Mouse (Mus musculus) stomach, embryonic 14.5 days (tissue): Measurements from ENCODE around the gene Klk5. TPM values are rescaled to one million over a fixed set of nuclear protein-coding genes. Genes with fewer than 3 reads are reported as not detected.

ENCODE experiments used
- ATAC-seq: fragments of 200-750 bp; cut with Nextera tagmentation; 2 replicates; pipeline ENCODE4 v1.8.0; 2017; ENCODE audit warnings: low read depth, moderate TSS enrichment; ENCODE audit not compliant: insufficient number of reproducible peaks, insufficient read depth, low FRiP score
- H3K27ac ChIP-seq: fragments of 300-500 bp; sonication (generic); 2 replicates; pipeline ENCODE4 v1.5.1; 2014; ENCODE audit warnings: mild to moderate bottlenecking, low read length, moderate library complexity, mixed read lengths
- H3K27me3 ChIP-seq: fragments of 300-500 bp; sonication (generic); 2 replicates; pipeline ENCODE4 v1.6.1; 2014; ENCODE audit warnings: low read length, control low read depth, mixed read lengths; ENCODE audit not compliant: control insufficient read depth, insufficient read depth
- H3K36me3 ChIP-seq: fragments of 300-500 bp; sonication (generic); 2 replicates; pipeline ENCODE4 v1.6.1; 2014; ENCODE audit warnings: mild to moderate bottlenecking, control low read depth, low read length, moderate library complexity, mixed read lengths; ENCODE audit not compliant: control insufficient read depth, insufficient read depth
- H3K4me1 ChIP-seq: fragments of 300-500 bp; sonication (generic); 2 replicates; pipeline ENCODE4 v1.6.1; 2014; ENCODE audit warnings: low read length, control low read depth, mixed read lengths; ENCODE audit not compliant: control insufficient read depth, insufficient read depth
- H3K4me2 ChIP-seq: fragments of 300-500 bp; sonication (generic); replicated peaks from 2 replicates; pipeline ENCODE4 v1.6.1; 2014; ENCODE audit warnings: low read depth, low read length, control low read depth
- H3K4me3 ChIP-seq: fragments of 300-500 bp; sonication (generic); 2 replicates; pipeline ENCODE4 v1.5.1; 2014; ENCODE audit warnings: low read depth, low read length, control low read depth
- H3K9ac ChIP-seq: fragments of 300-500 bp; sonication (generic); replicated peaks from 2 replicates; pipeline ENCODE4 v1.6.1; 2014; ENCODE audit warnings: low read depth, mild to moderate bottlenecking, control low read depth, low read length, moderate library complexity, mixed read lengths
- H3K9me3 ChIP-seq: fragments of 300-500 bp; sonication (generic); 2 replicates; pipeline ENCODE4 v1.6.1; 2016; ENCODE audit warnings: low read depth, low read length, control low read depth; ENCODE audit not compliant: control insufficient read depth
- WGBS: fragments of 180-500 bp; shearing (Covaris S2); extraction: QIAGEN DNeasy Blood & Tissue Kit; methylation state at CpG from one replicate; pipeline ENCODE4 v1.1.7; 2014; 5-methylcytosine and 5-hydroxymethylcytosine counted together
- polyA plus RNA-seq: library from polyadenylated mRNA; unstranded; fragments of >200 nt; fragmentation: Nextera tagmentation; extraction: Ambion mirVana; gene quantifications from 2 replicates; pipeline ENCODE4 v1.2.1, GENCODE M21; 2014

Gene Klk5
- polyA plus RNA-seq, 1 experiment from 2014 or later, result not detected

DNA sequence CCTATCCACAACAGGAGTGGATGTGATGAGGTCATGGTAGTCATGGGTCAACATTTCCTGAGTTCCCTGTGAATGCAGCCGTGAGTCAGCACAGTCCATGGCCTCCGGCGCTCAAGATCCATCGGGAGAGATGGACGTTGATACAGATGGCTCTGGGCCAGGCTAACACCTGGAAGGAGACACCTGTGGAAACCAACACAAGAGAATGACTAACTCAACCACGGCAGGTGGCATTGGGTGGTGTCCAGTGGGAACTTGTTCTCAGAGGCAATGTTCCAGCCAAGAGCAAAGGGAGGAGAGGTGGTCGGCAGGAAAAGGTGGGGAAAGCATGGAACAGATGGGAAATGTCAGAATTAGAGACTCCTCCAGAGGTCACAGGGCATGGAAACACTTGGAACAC is 20.2 kb upstream of the Klk5 start:
- ATAC-seq, result no peak
- H3K4me2 ChIP-seq, result no peak overlapping the region
- no peaks in the 10 kb centered on the region for H3K4me1 ChIP-seq
- no peaks in the 10 kb centered on the region for H3K9me3 ChIP-seq
- H3K4me3 ChIP-seq, result no peak overlapping the region
- H3K36me3 ChIP-seq, result no peaks in the 10 kb centered on the region
- H3K9ac ChIP-seq, result no peak overlapping the region
- no peak overlapping the region for H3K27ac ChIP-seq
- 79% methylated on average over 7 of the region's 7 CpGs for WGBS
- H3K27me3 ChIP-seq, result no peaks in the 10 kb centered on the region

DNA sequence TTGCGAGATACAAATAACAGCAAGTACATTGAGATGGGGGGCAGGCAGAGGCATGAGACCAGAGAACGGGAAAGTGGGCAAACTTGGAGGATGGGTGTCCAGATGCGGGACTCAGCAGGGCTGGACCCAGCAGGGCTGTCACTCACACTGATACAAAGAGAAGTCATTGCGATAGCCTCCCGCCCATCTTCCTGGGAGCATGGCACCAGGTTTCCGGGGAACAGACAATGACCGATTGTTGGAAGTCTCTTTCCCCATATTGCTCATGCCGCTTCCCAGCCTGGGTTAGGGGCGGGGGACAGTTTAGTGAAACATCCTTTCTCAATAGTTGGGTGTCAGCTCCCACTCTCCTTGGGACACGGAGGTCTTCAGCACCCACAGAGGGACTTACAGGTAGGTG is 17.6 kb upstream of the Klk5 start, which contains the start of gene Klk6:
Klk6 (plus strand) TSS at position 301 of the 400 bp plus-strand sequence.
- Histone ChIP-seq H3K9me3 (no peaks in the 10 kb centered on the region), H3K4me2 (no peak within 1 kb of the TSS), H3K27ac (no peak within 1 kb of the TSS), H3K36me3 (no peaks in the 10 kb centered on the region), H3K4me1 (no peaks in the 10 kb centered on the region), H3K4me3 (no peak within 1 kb of the TSS), H3K27me3 (no peaks in the 10 kb centered on the region), H3K9ac (no peak within 1 kb of the TSS)
- ATAC-seq, result no peak
- 72% methylated on average over 10 of the region's 10 CpGs for WGBS

DNA sequence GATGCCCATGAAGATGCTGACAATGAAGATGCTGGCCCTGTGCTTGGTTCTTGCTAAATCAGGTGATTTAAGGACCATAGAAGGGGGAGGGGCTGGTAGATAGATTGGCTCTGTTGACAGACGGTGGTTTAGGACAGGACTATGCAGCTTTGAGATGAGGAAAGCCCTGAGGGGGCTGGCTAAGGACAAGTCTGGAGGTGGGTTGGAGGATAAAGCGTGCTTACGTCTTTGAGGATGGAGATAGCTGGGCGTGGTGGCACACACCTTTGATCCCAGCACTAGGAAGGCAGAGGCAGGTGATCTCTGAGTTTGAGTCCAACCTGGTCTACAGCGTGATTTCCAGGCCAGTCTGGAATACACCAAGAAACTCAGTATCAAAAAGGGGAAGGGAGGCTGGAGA is 15.7 kb upstream of the Klk5 start:
- ATAC-seq, result no peak
- Histone ChIP-seq H3K27ac (no peak overlapping the region), H3K4me1 (no peaks in the 10 kb centered on the region), H3K27me3 (no peaks in the 10 kb centered on the region), H3K4me3 (no peak overlapping the region), H3K36me3 (no peaks in the 10 kb centered on the region), H3K4me2 (no peak overlapping the region), H3K9me3 (no peaks in the 10 kb centered on the region), H3K9ac (no peak overlapping the region)
- WGBS, result 80% methylated on average over 5 of the region's 5 CpGs

DNA sequence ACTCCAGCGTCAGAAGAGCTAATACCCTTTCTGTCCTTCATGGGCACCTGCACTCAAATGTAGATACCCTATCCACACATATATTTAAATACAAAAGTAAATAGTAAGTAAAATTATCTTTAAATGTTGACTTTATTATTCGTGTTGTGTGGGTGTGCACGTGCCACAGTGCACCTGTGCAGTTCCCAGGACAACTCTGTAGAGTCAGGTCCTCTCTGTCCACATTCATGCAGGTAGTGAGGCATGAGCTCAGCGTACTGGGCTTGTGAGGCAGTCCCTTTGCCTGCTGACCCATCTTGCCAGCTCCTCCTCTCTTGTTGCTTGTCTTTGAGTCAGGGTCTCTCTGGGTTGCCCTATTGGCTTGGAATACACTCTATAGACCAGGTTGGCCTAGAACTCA is 14.1 kb upstream of the Klk5 start:
- ATAC-seq, result no peak
- H3K27ac ChIP-seq, result no peak overlapping the region
- 72% methylated on average over 4 of the region's 4 CpGs for WGBS

DNA sequence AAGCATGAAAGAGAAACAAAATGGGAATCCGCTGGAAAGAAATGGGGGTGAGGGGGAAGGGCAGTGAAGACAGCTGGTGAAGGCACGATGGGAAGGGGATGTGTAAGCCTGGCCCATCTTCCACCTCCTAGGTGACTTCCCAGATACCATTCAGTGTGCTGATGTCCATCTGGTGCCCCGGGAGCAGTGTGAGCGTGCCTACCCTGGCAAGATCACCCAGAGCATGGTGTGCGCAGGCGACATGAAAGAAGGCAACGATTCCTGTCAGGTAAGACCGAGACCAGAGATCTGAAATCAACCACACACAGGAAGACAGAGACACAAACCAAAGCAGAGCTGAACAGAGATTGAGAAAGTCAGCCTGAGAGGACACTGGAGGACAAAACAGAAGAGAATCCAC is 12.8 kb upstream of the Klk5 start:
- 89% methylated on average over 8 of the region's 8 CpGs for WGBS
- Histone ChIP-seq H3K9me3 (no peaks in the 10 kb centered on the region), H3K36me3 (no peaks in the 10 kb centered on the region), H3K4me3 (no peak overlapping the region), H3K4me1 (no peaks in the 10 kb centered on the region), H3K4me2 (no peak overlapping the region), H3K27me3 (no peaks in the 10 kb centered on the region), H3K27ac (no peak overlapping the region), H3K9ac (no peak overlapping the region)
- no peak for ATAC-seq

More for the DNA sequence above, 14.1 kb upstream of the Klk5 start:
- Histone ChIP-seq H3K4me1 (no peaks in the 10 kb centered on the region), H3K9me3 (no peaks in the 10 kb centered on the region), H3K9ac (no peak overlapping the region), H3K36me3 (no peaks in the 10 kb centered on the region), H3K4me2 (no peak overlapping the region), H3K27me3 (no peaks in the 10 kb centered on the region), H3K4me3 (no peak overlapping the region)

DNA sequence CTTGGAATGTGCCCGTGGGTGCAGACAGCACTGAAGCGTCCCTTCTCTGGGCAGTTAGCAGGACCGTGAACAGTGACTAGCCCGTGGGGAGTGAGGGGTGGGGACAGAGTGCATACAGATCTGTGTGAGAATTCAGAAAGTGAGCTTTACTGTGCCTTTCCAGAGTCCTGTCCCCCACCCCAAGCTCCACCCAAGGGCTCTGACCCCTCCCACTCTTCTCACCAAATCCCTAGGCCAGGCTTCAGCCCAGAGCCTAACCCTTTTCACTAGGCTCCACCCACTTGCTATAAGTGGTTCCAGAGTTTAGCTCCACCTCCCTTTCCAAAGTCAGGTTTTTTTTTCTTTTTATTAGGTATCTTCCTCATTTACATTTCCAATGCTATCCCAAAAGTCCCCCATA is 2.0 kb downstream of the Klk5 start:
- Histone ChIP-seq H3K27ac (no peak overlapping the region), H3K4me1 (no peaks in the 10 kb centered on the region), H3K4me3 (no peak overlapping the region), H3K27me3 (no peaks in the 10 kb centered on the region), H3K9ac (no peak overlapping the region), H3K36me3 (no peaks in the 10 kb centered on the region), H3K9me3 (no peaks in the 10 kb centered on the region), H3K4me2 (no peak overlapping the region)
- no peak for ATAC-seq
- 89% methylated on average over 4 of the region's 4 CpGs for WGBS

DNA sequence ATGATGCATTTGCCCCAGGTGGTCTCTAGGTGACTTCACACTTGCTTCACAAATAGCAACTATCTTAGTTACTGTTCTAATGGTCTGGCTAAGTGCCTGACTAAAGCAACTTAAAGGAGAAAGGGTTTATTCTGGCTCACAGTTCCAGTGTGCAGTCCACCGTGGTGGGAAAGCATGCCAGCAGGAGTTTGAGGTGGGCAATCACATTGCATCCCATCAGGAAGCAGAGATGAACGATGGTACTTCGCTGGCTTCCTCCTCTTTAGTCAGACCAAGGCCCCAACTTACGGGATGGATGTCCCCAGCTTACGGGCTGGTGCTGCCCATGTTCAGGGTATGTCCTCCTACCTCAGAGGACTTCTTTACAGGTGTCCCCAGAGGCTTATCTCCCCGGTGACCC is 9.8 kb downstream of the Klk5 start:
- H3K4me1 ChIP-seq, result no peaks in the 10 kb centered on the region
- no peak overlapping the region for H3K27ac ChIP-seq
- no peaks in the 10 kb centered on the region for H3K27me3 ChIP-seq
- H3K36me3 ChIP-seq, result no peaks in the 10 kb centered on the region
- H3K9me3 ChIP-seq, result no peaks in the 10 kb centered on the region
- no peak overlapping the region for H3K4me3 ChIP-seq
- ATAC-seq, result no peak
- H3K9ac ChIP-seq, result no peak overlapping the region
- H3K4me2 ChIP-seq, result no peak overlapping the region
- WGBS, result 94% methylated on average over 6 of the region's 6 CpGs

DNA sequence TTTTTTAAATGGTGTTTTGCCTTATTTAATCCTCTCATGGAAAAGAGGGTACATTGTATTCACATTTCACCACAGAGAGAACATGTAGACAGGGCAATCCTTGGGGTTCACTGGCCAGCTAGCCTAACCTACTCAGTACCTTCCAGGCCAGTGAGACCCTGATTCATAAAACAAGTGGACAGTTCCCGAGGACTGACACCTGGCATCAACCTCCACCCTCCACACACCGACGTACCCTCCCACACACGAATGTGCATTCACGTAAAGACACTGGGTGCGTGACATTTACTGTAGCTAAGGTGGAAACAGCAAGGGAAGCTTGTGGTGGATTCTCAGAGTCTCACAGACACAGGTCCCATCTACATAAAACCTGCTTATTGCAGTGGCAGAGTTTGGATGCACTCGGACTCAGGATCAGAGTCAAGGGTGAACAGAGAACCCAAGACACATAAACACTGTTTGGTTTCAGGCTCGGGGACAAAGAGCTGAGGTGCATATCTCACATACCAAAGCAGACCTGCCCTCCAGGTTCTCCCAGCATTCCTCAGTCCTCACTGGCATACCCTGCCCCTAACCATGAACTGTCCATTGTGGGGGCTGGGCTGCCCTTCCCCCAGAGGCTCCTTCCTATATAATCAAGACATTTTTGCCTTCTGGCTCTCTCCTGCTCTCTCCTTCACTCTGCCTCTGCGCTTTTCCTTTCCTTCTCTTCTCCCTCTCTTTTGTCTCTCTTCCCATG is 13.0 kb downstream of the Klk5 start:
- WGBS, result 59% methylated on average over 9 of the region's 9 CpGs
- Histone ChIP-seq H3K4me3 (no peak overlapping the region), H3K27me3 (no peaks in the 10 kb centered on the region), H3K4me1 (no peaks in the 10 kb centered on the region), H3K9ac (no peak overlapping the region), H3K4me2 (no peak overlapping the region), H3K27ac (no peak overlapping the region), H3K36me3 (no peaks in the 10 kb centered on the region), H3K9me3 (no peaks in the 10 kb centered on the region)
- ATAC-seq, result no peak

DNA sequence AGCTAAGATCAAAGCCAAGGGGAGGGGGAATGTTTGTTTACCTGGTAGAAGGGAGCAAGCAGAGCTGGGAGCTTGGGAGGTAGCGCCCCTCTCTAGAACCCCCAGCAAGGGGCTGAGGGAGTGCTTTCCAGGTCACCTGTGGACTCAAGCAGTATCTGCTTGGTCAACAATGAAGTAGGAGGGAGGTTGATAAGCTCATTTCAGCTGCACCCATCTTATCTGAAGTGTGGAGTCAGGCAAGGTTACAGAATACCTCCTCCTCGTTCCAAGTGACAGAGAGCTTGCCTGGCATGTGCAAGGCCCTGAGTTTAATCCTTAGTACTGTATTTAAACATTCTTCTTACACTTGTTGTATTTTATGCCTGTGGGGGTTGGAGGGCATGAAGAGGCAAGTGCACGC is 13.9 kb downstream of the Klk5 start:
- no peaks in the 10 kb centered on the region for H3K9me3 ChIP-seq
- no peak overlapping the region for H3K27ac ChIP-seq
- no peak overlapping the region for H3K4me2 ChIP-seq
- no peaks in the 10 kb centered on the region for H3K27me3 ChIP-seq
- 55% methylated on average over 3 of the region's 3 CpGs for WGBS
- no peaks in the 10 kb centered on the region for H3K4me1 ChIP-seq
- peak; percentile 77; the same call in 1 of the 2 replicates for ATAC-seq
- H3K36me3 ChIP-seq, result no peaks in the 10 kb centered on the region
- no peak overlapping the region for H3K9ac ChIP-seq
- H3K4me3 ChIP-seq, result no peak overlapping the region
